ENCODE assay signal across 15 mouse cellular contexts in genomic region chr8:61217426-61217825, GRCm38 (mm10). TPM values are rescaled to one million over a fixed set of nuclear protein-coding genes. Genes with fewer than 3 reads are reported as not detected.
DNase-seq lines count a peak whose midpoint lies in the region; ATAC-seq and TF ChIP-seq lines count a peak whose summit lies in the region.
"Had no signal": no experiment of that assay in that cellular context is flagged by ENCODE, and none has a peak within 500 bp of the region (broad histone marks: within the 10 kb centered on the region; RNA-seq: fewer than 3 reads in every experiment).

No protein-coding gene starts in this region.

- H3K36me3 ChIP-seq in forebrain, postnatal 0 days (ENCODE audit: insufficient read depth), result no peaks in the 10 kb centered on the region
- no peaks in the 10 kb centered on the region for H3K36me3 ChIP-seq in forebrain, embryonic 12.5 days (replicated peaks)
- H3K36me3 ChIP-seq: midbrain, embryonic 13.5 days; neural tube, embryonic 12.5 days; stomach, embryonic 15.5 days had no signal

- H3K4me3 ChIP-seq in forebrain, postnatal 0 days (ENCODE audit: low read depth, low read length), result no peak overlapping the region
- H3K4me3 ChIP-seq in forebrain, embryonic 12.5 days (replicated peaks), result no peak overlapping the region
- H3K4me3 ChIP-seq in layer of hippocampus, adult 2 months, result no peak overlapping the region
- H3K4me3 ChIP-seq: midbrain, embryonic 13.5 days; neural tube, embryonic 12.5 days; stomach, embryonic 15.5 days had no signal

- 66% methylated on average over 8 of the region's 8 CpGs for WGBS in forebrain, postnatal 0 days
- 87% methylated on average over 8 of the region's 8 CpGs for WGBS in forebrain, embryonic 12.5 days

- no peak overlapping the region for H3K9ac ChIP-seq in forebrain, postnatal 0 days
- H3K9ac ChIP-seq in forebrain, embryonic 12.5 days, result no peak overlapping the region
- H3K9ac ChIP-seq: liver, embryonic 14.5 days; midbrain, embryonic 13.5 days; neural tube, embryonic 12.5 days; stomach, embryonic 15.5 days had no signal

- no peak overlapping the region for H3K4me2 ChIP-seq in forebrain, postnatal 0 days (ENCODE audit: low read depth)
- no peak overlapping the region for H3K4me2 ChIP-seq in forebrain, embryonic 12.5 days
- H3K4me2 ChIP-seq: midbrain, embryonic 13.5 days; neural tube, embryonic 12.5 days; stomach, embryonic 15.5 days had no signal

- TF ChIP-seq CTCF in forebrain, postnatal 0 days (IDR thresholded peaks at IDR 0.05; ENCODE audit: low read depth), result no peak
- no peak for TF ChIP-seq CTCF in layer of hippocampus, adult 2 months (conservative IDR thresholded peaks at IDR 0.05)

- intact Hi-C loops in left cerebral cortex, postnatal 14 days (cut with DNase I), result loop anchor here (5.0 kb wide), 1 partner anchor 95 kb away; no protein-coding TSS in a partner anchor

- peaks cover 13% of the 10 kb centered on the region; the same call in 1 of the 2 replicates for H3K4me1 ChIP-seq in forebrain, postnatal 0 days (ENCODE audit: insufficient read depth)
- peaks cover 4% of the 10 kb centered on the region; the same call in 1 of the 2 replicates for H3K4me1 ChIP-seq in forebrain, embryonic 12.5 days
- H3K4me1 ChIP-seq: midbrain, embryonic 13.5 days had no signal

- peak; percentile 59 for ATAC-seq in forebrain, postnatal 0 days
- ATAC-seq in forebrain, embryonic 12.5 days (ENCODE audit: low FRiP score), result no peak
- ATAC-seq: hindbrain, postnatal 0 days; midbrain, embryonic 13.5 days had no signal

- no peak for DNase-seq in forebrain, postnatal 0 days
- peak; percentile 25 to 66 for DNase-seq in layer of hippocampus, adult 2 months (ENCODE audit: low spot score in 2 of 2)
- DNase-seq in layer of hippocampus, postnatal 14 days (ENCODE audit: low spot score in 2 of 2), result no peak
- DNase-seq in left cerebral cortex, postnatal 14 days (ENCODE audit: low spot score in 2 of 2), result peak; percentile 66 to 69
- peak; percentile 40 for DNase-seq in right cerebral cortex, postnatal 14 days
- DNase-seq in adrenal gland, postnatal 25 days, result no peak
- DNase-seq in testis, postnatal 14 days (ENCODE audit: low spot score), result no peak
- DNase-seq: cerebellum, adult 8-10 months; kidney, postnatal 36 days had no signal

- H3K27ac ChIP-seq in forebrain, postnatal 0 days (ENCODE audit: low read depth, low read length), result 0 out of 2 replicates have a peak overlapping the region, but pooled peaks have one; percentile 40
- H3K27ac ChIP-seq in forebrain, embryonic 12.5 days, result no peak overlapping the region
- peak overlapping the region; percentile 21 for H3K27ac ChIP-seq in layer of hippocampus, adult 2 months
- H3K27ac ChIP-seq: hindbrain, postnatal 0 days; liver, embryonic 14.5 days; midbrain, embryonic 13.5 days; neural tube, embryonic 12.5 days; stomach, embryonic 15.5 days had no signal

- no peaks in the 10 kb centered on the region for H3K9me3 ChIP-seq in forebrain, postnatal 0 days (ENCODE audit: low read length)
- H3K9me3 ChIP-seq in forebrain, embryonic 12.5 days, result no peaks in the 10 kb centered on the region
- H3K9me3 ChIP-seq: midbrain, embryonic 13.5 days; neural tube, embryonic 12.5 days; stomach, embryonic 15.5 days had no signal

- no peaks in the 10 kb centered on the region for H3K27me3 ChIP-seq in forebrain, postnatal 0 days (ENCODE audit: insufficient read depth, low read length)
- H3K27me3 ChIP-seq in forebrain, embryonic 12.5 days, result no peaks in the 10 kb centered on the region
- H3K27me3 ChIP-seq: midbrain, embryonic 13.5 days; neural tube, embryonic 12.5 days; stomach, embryonic 15.5 days had no signal

RNA-seq across cellular contexts. Expression of gene Sh3rf1, which starts 6.2 kb away (rescaled TPM):
- total RNA-seq in forebrain, postnatal 0 days (2014; rRNA removed), result 28.5 and 35.4 TPM in 2 replicates
- polyA plus RNA-seq in forebrain, postnatal 0 days (2015; fragmentation: Nextera tagmentation; extraction: Ambion mirVana), result 18.3 and 27.3 TPM in 2 replicates
- 30.2 and 31.3 TPM in 2 replicates for polyA plus RNA-seq in forebrain, embryonic 12.5 days (2016; fragmentation: Nextera tagmentation; extraction: Ambion mirVana)
- 10 to 100 TPM; 66.7 to 67.5 TPM for total RNA-seq in layer of hippocampus, adult 2 months (2021)
- 10 to 100 TPM; 74.7 to 78.0 TPM for total RNA-seq in layer of hippocampus, postnatal 14 days (2021)
- 10 to 100 TPM; 39.5 to 41.7 TPM for total RNA-seq in left cerebral cortex, postnatal 14 days (2021)
- 10.6 and 13.0 TPM in 2 replicates for total RNA-seq in adrenal gland, postnatal 25 days (2021)

Comparison
In these comparisons a context has a peak if more than half of its experiments do, and no peak if none do; other contexts are left out.
1. DNase-seq: peak in layer of hippocampus, adult 2 months (2 of 2), left cerebral cortex, postnatal 14 days (2 of 2) and right cerebral cortex, postnatal 14 days (single experiment); none in forebrain, postnatal 0 days (single experiment), layer of hippocampus, postnatal 14 days (0 of 2), adrenal gland, postnatal 25 days (single experiment) and testis, postnatal 14 days (single experiment).